Mouse (Mus musculus) heart, adult 2 months (tissue): ENCODE measurements around the gene Ftsj1.

ENCODE experiments used
- CTCF ChIP-seq: fragments of 200-600 bp; IDR thresholded peaks from 2 replicates; pipeline ENCODE4 v1.8.1; 2022; ENCODE audit warnings: antibody characterized with exemption, mild to moderate bottlenecking, moderate library complexity
- POLR2A ChIP-seq: fragments of 200-500 bp; IDR thresholded peaks from 2 replicates; pipeline ENCODE4 v1.6.1; 2011; ENCODE audit warnings: mild to moderate bottlenecking, low read depth, low read length, control low read depth; ENCODE audit not compliant: insufficient read depth

- TF ChIP-seq POLR2A (no peak), CTCF (no peak)
Observed at GRCm38 (mm10) chrX:8248542-8249120, 3.6 kb downstream of the Ftsj1 start.
